Mouse (Mus musculus): ENCODE results near the gene Ift57. TPM values are rescaled to one million over a fixed set of nuclear protein-coding genes. Genes with fewer than 3 reads are reported as not detected.

Ift57 gene
- polyA plus RNA-seq, 1 experiment from 2014 or later: 27.1 TPM

Other genes with a start within 250 kb of the Ift57 start
- gene Cd47, start 101.3 kb downstream of the Ift57 start, polyA plus RNA-seq (2014; fragmentation: Nextera tagmentation; extraction: Ambion mirVana): 63.8 and 68.6 TPM in 2 replicates

Measured in neural tube, embryonic 11.5 days (tissue).